Mouse (Mus musculus) heart, adult 2 months (tissue): ENCODE data around the gene Cox11.

Experiments used
- EP300 ChIP-seq: fragments of 200-500 bp; IDR thresholded peaks from 2 replicates; pipeline ENCODE4 v1.6.1; 2011; ENCODE audit warnings: low read depth, low read length, control low read depth; ENCODE audit not compliant: insufficient read depth
- POLR2A ChIP-seq: fragments of 200-500 bp; IDR thresholded peaks from 2 replicates; pipeline ENCODE4 v1.6.1; 2011; ENCODE audit warnings: mild to moderate bottlenecking, low read depth, low read length, control low read depth; ENCODE audit not compliant: insufficient read depth

DNA sequence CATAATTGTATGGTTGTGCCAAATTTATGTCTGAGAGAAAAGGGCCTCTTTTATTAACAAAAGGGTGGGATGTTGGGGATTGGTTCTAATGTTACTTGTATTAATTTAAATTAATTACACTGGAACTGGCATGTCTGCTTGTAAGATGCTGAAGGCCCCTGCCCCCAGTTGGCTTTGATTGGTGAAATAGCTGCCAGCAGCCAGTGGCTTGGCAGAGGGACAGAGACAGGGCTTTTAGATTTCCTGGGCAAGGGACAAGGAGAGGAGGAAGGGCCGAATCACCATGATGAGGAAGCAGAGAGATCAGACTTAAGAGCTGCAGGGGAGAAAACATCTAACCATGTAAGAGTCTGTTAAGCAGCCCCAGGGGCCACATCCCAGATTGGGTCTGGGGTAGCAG is 47.0 kb upstream of the Cox11 start:
- TF ChIP-seq EP300 (no peak), POLR2A (no peak)
